Mouse (Mus musculus): ENCODE results near the gene Rab17.

GRCm38 (mm10) chr1:90927929-90928574 lies 41.4 kb downstream of the Rab17 start:
- TF ChIP-seq CTCF (IDR thresholded peaks at IDR 0.05; ENCODE audit: low read depth) (no peak), EP300 (IDR thresholded peaks at IDR 0.05; ENCODE audit: low read depth) (no peak)
